Mouse (Mus musculus) small intestine, adult 2 months (tissue): ENCODE measurements at regions not wholly inside any gene's neighbourhood (a gene's known extent, or its start where the extent isn't known, plus 50 kb on each side); places are given as distances from the start of the nearest gene placed in this dataset.

Source experiments
- CTCF ChIP-seq: fragments of 200-500 bp; IDR thresholded peaks from 2 replicates; pipeline ENCODE4 v1.5.1; 2012; ENCODE audit warnings: low read depth, mild to moderate bottlenecking, control low read depth, inconsistent platforms, low read length, moderate library complexity, mixed read lengths; ENCODE audit not compliant: insufficient replicate concordance, insufficient read length; ENCODE audit errors: extremely low read depth
- POLR2A ChIP-seq: fragments of 200-500 bp; IDR thresholded peaks from 2 replicates; pipeline ENCODE4 v1.6.1; 2012; ENCODE audit warnings: low read depth, mild to moderate bottlenecking, control low read depth, inconsistent platforms, low read length, moderate library complexity

DNA sequence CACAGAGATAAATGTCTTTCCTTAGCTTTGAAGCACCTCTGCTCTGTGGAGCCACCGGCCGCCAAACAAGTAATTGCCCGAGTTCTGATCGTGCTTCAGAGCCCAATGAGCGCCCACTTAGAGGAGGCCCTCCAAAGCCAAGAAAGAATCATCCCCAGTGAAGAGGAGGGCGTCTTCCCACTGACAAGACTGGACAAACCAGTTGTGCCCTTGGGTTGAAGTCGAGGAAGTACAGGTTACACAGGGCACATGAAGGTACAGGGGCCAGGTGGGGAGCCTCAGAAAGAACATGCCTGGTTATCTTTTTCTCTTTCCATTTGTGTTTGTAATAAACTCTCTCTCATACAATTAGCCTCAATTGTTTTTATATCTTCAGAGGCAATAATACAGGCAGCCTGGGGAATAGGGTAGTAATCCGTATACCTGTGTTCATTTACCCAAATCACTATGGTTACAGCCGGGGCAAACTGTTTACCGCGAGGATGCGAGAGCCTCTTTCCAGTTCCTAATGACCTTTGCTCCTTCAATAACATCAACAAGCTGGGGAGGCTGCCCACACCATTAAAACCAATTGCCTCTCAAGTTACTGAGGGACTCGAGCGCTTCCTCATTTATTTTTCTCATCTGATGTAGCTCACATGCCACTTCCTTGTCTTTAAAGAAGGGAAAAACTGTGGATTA lies 503.5 kb upstream of the Mki67 start:
- TF ChIP-seq CTCF (no peak), POLR2A (no peak)
